Mouse (Mus musculus) kidney, adult 2 months (tissue): ENCODE measurements around the gene Trim56.

ENCODE experiments used
- CTCF ChIP-seq: fragments of 200-500 bp; conservative IDR thresholded peaks from 2 replicates; pipeline ENCODE4 v1.5.1; 2011; ENCODE audit warnings: low read depth, mild to moderate bottlenecking, control low read depth, low read length, moderate library complexity, mixed read lengths; ENCODE audit not compliant: insufficient read depth, insufficient read length
- POLR2A ChIP-seq: fragments of 200-500 bp; IDR thresholded peaks from one replicate; pipeline ENCODE4 v1.6.1; 2011; ENCODE audit warnings: low read depth, low read length, control low read depth

- TF ChIP-seq POLR2A (no peak), CTCF (no peak)
Observed at GRCm38 (mm10) chr5:137078616-137079015, 37.4 kb downstream of the Trim56 start.
